Mouse (Mus musculus): Measurements from ENCODE around the gene Pdk3.

Pdk3 gene

DNA sequence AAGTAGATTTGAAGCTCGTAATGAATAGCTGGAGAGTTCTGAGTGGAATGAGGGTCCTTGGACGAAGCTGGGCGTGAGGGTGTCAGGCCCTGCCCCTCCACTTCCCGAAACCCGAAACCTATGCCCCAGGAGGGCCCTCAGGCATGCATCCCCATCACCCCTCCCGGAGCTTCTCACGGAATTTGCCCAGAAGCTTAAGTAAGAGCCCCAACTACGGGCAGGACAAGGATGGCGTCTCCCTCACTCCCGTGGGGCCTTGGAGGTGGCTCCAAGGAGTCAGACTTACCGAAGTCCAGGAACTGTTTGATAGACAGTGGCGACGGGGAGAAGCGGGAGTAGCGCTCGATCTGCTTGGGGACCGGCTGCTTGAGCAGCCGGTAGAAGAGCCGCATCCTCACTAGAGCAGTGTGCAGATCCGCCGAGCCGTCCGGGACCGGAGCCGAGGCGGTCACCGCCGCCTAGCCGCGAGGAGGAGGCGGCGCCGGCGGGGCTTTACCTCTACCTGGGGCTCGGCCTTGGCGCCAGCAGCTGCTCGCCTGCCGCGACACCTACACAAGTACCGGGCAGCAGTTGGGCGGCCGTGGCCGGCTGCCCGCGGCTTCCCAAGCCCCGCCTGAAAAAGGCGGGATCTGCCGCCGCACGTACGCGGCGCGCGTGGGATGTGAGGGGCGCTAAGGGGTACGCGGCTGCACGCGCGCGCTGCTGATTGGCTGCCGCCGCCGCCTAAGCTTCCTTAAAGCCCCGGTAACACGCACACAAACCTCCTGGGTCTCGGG, at the start of gene Pdk3:
Gene Pdk3, minus strand, starts transcription at position 641 of the 776 bp plus-strand sequence.
- DNase-seq (ENCODE audit: low read depth, low spot score), result peak; percentile 79

DNA sequence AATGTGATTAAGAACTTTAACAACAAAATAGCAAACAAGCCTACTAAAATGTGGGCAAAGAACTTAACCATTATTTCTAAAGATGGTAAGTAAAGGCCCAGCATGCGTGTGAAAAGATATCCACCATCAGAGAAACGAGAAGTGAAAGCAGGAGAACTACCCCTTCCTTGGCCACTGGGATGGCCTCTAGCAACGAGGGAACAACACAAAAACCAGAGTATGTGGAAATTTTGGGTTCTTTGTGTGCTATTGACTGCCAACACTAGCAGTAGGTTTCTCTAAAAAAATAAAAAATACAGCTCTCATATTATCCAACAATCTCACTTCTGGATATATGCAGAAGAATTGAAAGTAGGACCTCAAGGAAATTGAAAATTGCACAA, 45.6 kb upstream of the Pdk3 start:
- DNase-seq (ENCODE audit: low read depth, low spot score), result no peak

DNA sequence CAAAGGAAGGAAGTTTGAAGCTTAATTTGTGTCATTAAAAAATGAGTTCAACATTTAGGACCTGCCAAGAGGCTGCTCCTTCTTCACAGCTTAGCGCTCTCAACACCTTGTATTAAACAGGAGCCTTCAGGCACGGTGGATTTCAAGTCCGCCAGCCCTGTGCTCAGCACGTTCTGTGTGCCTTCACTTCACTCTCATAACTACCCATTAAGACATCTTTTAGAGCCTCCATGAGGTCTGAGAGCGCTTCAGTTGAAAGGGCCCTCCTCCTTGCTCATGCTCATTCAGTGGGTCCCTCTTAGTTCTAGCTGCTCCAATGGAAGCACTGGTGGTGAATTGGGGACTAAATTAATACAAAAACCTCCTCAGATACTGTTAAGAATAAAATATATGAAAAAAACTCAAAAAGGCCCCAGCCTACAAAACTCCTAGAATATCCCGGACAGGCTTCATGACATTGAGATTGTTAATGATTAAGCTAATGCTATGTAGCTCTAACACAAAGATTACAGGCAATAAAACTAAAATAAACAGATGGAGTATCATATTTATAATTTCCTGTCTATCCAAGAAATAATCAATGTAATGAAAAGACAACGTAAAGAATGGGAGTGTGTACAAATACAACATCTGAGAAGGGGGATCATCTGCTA, 45.1 kb upstream of the Pdk3 start:
- DNase-seq (ENCODE audit: low read depth, low spot score), result no peak

DNA sequence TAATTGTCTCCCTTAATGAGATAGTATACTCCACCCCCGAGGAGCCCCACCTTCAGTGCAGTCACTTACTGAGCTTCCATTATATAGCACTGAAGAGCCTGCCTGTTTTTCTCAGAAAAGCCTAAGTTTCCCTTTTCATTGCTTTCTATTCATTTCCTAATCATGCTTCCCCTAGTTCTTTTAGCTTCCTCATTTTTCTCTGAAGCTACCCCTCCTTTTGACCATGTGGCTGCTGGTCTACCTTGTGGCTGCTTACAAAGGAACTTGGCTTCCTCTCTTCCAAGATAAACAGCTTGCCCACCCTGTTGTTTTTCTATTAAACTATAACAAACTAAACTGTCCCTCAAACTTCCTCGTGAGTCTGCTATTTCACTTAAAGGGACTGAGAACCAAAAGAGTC, 31.4 kb upstream of the Pdk3 start:
- no peak for DNase-seq (ENCODE audit: low read depth, low spot score)

DNA sequence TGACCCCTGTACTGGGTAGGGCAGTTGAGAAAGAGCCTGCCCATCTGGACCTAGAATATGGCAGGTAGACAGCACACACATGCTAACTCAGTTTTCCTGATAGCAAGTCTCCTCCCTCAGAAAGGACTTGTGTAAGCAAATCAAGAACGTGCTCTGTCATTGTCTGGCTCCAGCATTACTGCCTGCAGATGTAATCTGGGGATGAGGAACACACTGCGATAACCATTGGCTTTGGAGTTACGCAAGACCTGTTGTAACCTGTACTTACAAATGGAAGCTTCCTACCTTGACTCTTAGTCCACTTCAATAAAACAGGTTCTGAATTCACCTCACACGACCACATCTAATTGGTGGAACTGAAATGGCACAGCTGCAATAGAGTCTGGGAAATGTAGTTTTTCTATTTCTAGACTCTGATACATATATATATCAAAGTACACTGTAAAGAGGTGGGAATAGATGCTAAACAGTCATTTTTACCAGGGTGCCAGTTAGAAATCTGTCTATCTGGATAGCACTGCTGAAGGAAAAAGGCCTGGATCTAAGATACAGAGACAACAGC, 30.6 kb upstream of the Pdk3 start:
- DNase-seq (ENCODE audit: low read depth, low spot score), result no peak

- DNase-seq (ENCODE audit: low read depth, low spot score), result no peak
Observed at GRCm38 (mm10) chrX:93857756-93858155, 25.8 kb upstream of the Pdk3 start.

DNA sequence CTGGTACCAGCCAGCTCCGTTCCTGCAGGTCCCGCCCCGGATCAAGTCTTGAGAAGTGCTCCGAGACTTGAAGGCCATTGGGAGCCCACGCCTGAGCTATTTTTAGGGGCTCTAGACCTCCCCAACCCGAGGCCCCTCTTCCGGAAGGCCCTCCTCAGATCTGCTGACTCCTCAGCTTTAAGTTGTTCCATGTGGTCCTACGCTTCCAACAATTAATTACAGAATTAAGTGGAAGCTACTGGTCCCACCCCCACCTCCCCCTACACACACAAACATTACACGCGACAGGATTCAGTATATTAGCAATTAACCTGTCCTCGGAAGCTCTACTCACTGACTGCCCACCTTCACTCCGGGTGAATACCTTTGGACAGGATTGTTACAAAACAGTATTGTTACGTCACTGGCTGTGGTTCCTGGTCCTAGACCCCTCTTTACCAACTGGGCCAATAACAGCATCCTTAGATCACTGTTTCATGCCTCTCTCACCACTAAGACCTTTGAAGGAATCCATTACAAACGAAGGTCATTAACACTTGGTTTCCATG, 410 bp upstream of the Pdk3 start:
- DNase-seq (ENCODE audit: low read depth, low spot score), result no peak

- no peak for DNase-seq (ENCODE audit: low read depth, low spot score)
Observed at GRCm38 (mm10) chrX:93825787-93826186, 6.2 kb downstream of the Pdk3 start.

DNA sequence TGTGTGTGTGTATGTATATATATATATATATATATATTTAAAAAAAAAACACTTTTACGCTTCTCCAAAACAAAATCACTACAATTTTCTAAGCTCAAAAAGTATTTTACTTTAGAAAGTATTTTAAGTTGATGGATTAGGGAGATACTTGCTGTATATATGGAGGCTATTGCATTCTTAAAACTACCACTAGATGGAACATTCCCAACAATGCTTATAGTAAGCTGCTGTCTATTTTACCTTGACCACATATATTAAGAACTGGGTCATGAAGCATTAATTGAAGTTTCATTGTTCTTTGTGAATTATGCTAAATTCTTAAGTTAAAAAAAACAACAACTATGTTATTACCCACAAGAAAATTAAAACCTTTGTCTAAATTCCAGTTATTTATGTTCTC, 24.0 kb downstream of the Pdk3 start:
- no peak for DNase-seq (ENCODE audit: low read depth, low spot score)

- DNase-seq (ENCODE audit: low read depth, low spot score), result no peak
Observed at GRCm38 (mm10) chrX:93793168-93793567, 38.8 kb downstream of the Pdk3 start.

- DNase-seq (ENCODE audit: low read depth, low spot score), result no peak
Observed at GRCm38 (mm10) chrX:93789562-93789961, 42.4 kb downstream of the Pdk3 start.

- no peak for DNase-seq (ENCODE audit: low read depth, low spot score)
Observed at GRCm38 (mm10) chrX:93760770-93761169, 71.2 kb downstream of the Pdk3 start.

DNA sequence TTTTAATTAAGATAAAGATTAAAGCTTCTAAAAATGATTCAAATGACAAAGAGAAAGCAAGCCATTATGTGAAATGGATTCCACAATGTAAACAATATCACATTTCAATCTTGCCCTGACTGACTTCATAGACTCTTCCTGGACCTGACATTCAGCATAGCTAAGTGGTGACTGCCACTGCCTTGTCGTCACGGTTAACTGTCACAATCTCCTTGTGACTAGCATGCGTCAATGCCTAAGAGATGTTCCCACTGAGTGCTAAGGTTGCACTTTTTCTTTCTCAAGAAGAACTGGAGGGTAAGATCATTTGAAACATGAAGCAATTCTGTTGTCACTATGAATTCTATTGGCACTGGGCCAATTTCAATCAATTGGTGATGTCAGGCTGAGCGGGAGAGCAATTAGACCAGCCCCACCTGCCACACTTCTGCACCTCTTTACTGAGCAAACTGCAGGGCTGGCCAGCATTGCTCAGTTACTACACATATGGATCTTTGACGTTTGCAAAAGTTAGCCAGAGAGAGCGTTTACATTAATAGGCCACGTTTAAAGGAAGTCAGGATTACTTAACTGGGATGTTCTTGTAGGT, 75.0 kb downstream of the Pdk3 start:
- DNase-seq (ENCODE audit: low read depth, low spot score), result no peak

- no peak for DNase-seq (ENCODE audit: low read depth, low spot score)
Observed at GRCm38 (mm10) chrX:93755210-93755842, 76.7 kb downstream of the Pdk3 start.

- DNase-seq (ENCODE audit: low read depth, low spot score), result no peak
Observed at GRCm38 (mm10) chrX:93750566-93750965, 81.4 kb downstream of the Pdk3 start.

DNA sequence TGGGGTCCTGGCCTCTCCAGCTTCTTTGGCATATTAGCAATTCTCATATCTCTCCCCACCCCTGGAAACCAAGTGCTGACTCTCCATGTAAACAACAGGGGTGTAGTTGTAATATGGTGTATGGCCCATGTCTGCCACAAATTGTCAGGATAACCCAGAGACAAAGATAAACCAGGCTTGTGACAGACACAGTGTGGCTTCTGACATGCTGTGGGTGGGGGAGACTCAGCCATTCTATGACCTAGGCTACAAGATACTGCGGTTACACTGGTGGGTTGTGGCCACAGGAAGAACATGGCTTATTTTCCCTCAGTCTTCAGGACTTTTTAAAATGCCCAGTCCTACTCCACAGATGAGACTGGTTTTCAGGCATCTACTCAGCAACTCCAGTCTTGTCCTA, 82.8 kb downstream of the Pdk3 start:
- no peak for DNase-seq (ENCODE audit: low read depth, low spot score)

GRCm38 (mm10) chrX:93732975-93733748, 98.8 kb downstream of the Pdk3 start:
- no peak for DNase-seq (ENCODE audit: low read depth, low spot score)

DNA sequence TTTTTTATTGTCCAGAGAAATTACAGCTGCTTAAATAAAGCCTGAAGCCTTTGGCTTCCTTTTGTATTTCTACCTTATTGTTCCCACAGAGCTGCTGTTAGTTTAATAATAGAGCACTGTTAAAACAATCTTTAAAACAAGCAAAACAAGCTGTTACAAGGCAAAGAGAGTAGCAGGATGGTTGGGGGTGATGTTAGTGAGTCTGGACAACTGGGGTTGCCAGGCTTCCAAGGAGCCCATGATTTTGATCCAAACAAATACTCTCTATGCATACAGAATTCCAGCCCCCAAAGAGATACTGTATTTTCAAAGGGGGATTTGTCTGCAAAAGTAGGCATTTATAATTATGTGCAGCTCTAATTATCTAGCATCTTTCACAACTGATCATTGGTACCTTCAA, 99.6 kb downstream of the Pdk3 start:
- no peak for DNase-seq (ENCODE audit: low read depth, low spot score)

DNA sequence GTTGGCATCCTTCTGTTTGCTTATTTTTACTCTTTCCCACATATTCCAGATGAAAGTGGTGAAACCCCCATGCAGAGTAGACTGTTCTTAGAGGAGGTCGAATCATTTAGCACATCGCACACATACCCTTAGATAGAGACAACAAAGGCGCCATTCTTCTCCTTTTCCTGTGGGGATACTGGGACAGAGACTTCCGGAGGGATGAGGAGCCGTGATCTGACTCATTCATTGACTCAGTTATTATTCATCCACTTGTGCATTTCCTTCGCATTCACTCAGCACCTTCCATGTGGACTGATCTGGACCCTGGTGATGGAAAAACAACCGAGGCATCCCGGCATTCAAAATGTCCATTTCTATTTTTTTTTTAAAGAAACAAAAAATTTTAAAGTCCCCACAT, 101.1 kb downstream of the Pdk3 start:
- no peak for DNase-seq (ENCODE audit: low read depth, low spot score)

DNA sequence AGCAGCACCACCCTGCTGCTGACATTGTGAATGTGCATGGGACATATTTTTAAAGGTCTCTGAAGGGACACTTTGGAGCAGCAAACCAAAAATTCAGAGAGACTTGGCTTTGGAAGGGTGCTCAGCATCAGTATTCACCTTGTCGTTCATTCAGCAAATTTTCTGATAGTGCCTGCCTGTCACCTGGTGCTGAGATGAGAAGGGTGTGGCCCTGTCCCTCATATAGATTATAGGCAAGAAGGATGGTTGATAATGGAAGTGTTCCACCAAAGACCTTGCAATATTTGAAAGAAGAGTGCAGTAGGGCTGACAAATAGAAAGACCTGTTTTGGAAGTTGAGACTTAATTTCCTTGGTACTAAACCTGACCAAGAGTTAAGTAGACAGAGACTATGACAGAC, 102.5 kb downstream of the Pdk3 start:
- DNase-seq (ENCODE audit: low read depth, low spot score), result no peak
